Mouse (Mus musculus): ENCODE results near the gene Ube2cbp. TPM values are rescaled to one million over a fixed set of nuclear protein-coding genes. Genes with fewer than 3 reads are reported as not detected.

The Ube2cbp gene
- polyA plus RNA-seq, 1 experiment from 2014 or later: 4.7 TPM

GRCm38 (mm10) chr9:86423331-86423730 lies 41.4 kb downstream of the Ube2cbp start:
- 79% methylated on average over 4 of the region's 4 CpGs for WGBS
- H3K4me1 ChIP-seq: no peaks in the 10 kb centered on the region
- no peaks in the 10 kb centered on the region for H3K9me3 ChIP-seq
- no peak overlapping the region for H3K4me3 ChIP-seq
- no peak for ATAC-seq (ENCODE audit: extremely low read depth, insufficient number of reproducible peaks, low FRiP score, low TSS enrichment)
- H3K27ac ChIP-seq (replicated peaks): no peak overlapping the region
- H3K36me3 ChIP-seq: no peaks in the 10 kb centered on the region
- no peak overlapping the region for H3K4me2 ChIP-seq
- H3K9ac ChIP-seq: no peak overlapping the region
- H3K27me3 ChIP-seq (replicated peaks): no peaks in the 10 kb centered on the region

GRCm38 (mm10) chr9:86419366-86419765 lies 45.4 kb downstream of the Ube2cbp start:
- WGBS: 72% methylated on average over 6 of the region's 6 CpGs

GRCm38 (mm10) chr9:86417971-86418370 lies 46.8 kb downstream of the Ube2cbp start:
- Histone ChIP-seq H3K4me2 (no peak overlapping the region), H3K4me1 (no peaks in the 10 kb centered on the region), H3K4me3 (no peak overlapping the region), H3K36me3 (no peaks in the 10 kb centered on the region), H3K27ac (replicated peaks) (no peak overlapping the region), H3K9ac (no peak overlapping the region), H3K27me3 (replicated peaks) (no peaks in the 10 kb centered on the region), H3K9me3 (no peaks in the 10 kb centered on the region)
- 88% methylated on average over 1 of the region's 1 CpGs for WGBS
- no peak for ATAC-seq (ENCODE audit: extremely low read depth, insufficient number of reproducible peaks, low FRiP score, low TSS enrichment)

More at GRCm38 (mm10) chr9:86419366-86419765, 45.4 kb downstream of the Ube2cbp start:
- H3K9ac ChIP-seq: no peak overlapping the region
- no peaks in the 10 kb centered on the region for H3K27me3 ChIP-seq (replicated peaks)
- H3K4me2 ChIP-seq: no peak overlapping the region
- no peak overlapping the region for H3K27ac ChIP-seq (replicated peaks)
- H3K36me3 ChIP-seq: no peaks in the 10 kb centered on the region
- H3K4me1 ChIP-seq: no peaks in the 10 kb centered on the region
- no peak for ATAC-seq (ENCODE audit: extremely low read depth, insufficient number of reproducible peaks, low FRiP score, low TSS enrichment)
- no peak overlapping the region for H3K4me3 ChIP-seq
- no peaks in the 10 kb centered on the region for H3K9me3 ChIP-seq

GRCm38 (mm10) chr9:86395785-86396184 lies 69.0 kb downstream of the Ube2cbp start:
- Histone ChIP-seq H3K27ac (replicated peaks) (no peak overlapping the region), H3K4me3 (no peak overlapping the region), H3K36me3 (no peaks in the 10 kb centered on the region), H3K27me3 (replicated peaks) (no peaks in the 10 kb centered on the region), H3K9ac (no peak overlapping the region), H3K4me1 (peaks cover 13% of the 10 kb centered on the region), H3K9me3 (0 out of 2 replicates have a peak, but pooled peaks cover 5% of the 10 kb centered on the region), H3K4me2 (no peak overlapping the region)
- ATAC-seq (ENCODE audit: extremely low read depth, insufficient number of reproducible peaks, low FRiP score, low TSS enrichment): no peak
- WGBS: 60% methylated on average over 6 of the region's 6 CpGs

- no peaks in the 10 kb centered on the region for H3K27me3 ChIP-seq (replicated peaks)
- no peak overlapping the region for H3K4me3 ChIP-seq
- no peak overlapping the region for H3K9ac ChIP-seq
- H3K4me2 ChIP-seq: no peak overlapping the region
- 0 out of 2 replicates have a peak, but pooled peaks cover 5% of the 10 kb centered on the region for H3K9me3 ChIP-seq
- H3K27ac ChIP-seq (replicated peaks): no peak overlapping the region
- H3K4me1 ChIP-seq: peaks cover 13% of the 10 kb centered on the region
- 90% methylated on average over 1 of the region's 1 CpGs for WGBS
- no peak for ATAC-seq (ENCODE audit: extremely low read depth, insufficient number of reproducible peaks, low FRiP score, low TSS enrichment)
- H3K36me3 ChIP-seq: no peaks in the 10 kb centered on the region
Measured at GRCm38 (mm10) chr9:86395012-86395411, 69.7 kb downstream of the Ube2cbp start.

GRCm38 (mm10) chr9:86393586-86394272 lies 71.0 kb downstream of the Ube2cbp start:
- peaks cover 13% of the 10 kb centered on the region for H3K4me1 ChIP-seq
- 45% methylated on average over 8 of the region's 8 CpGs for WGBS
- H3K27me3 ChIP-seq (replicated peaks): no peaks in the 10 kb centered on the region
- no peak overlapping the region for H3K4me3 ChIP-seq
- ATAC-seq (ENCODE audit: extremely low read depth, insufficient number of reproducible peaks, low FRiP score, low TSS enrichment): no peak
- no peak overlapping the region for H3K9ac ChIP-seq
- no peak overlapping the region for H3K4me2 ChIP-seq
- H3K9me3 ChIP-seq: 0 out of 2 replicates have a peak, but pooled peaks cover 5% of the 10 kb centered on the region
- 0 out of 2 replicates have a peak overlapping the region, but pooled peaks have one; percentile 24 for H3K27ac ChIP-seq (replicated peaks)
- H3K36me3 ChIP-seq: no peaks in the 10 kb centered on the region

- H3K4me1 ChIP-seq: peaks cover 13% of the 10 kb centered on the region
- no peak overlapping the region for H3K4me2 ChIP-seq
- 0 out of 2 replicates have a peak, but pooled peaks cover 5% of the 10 kb centered on the region for H3K9me3 ChIP-seq
- H3K9ac ChIP-seq: no peak overlapping the region
- H3K36me3 ChIP-seq: no peaks in the 10 kb centered on the region
- H3K27me3 ChIP-seq (replicated peaks): no peaks in the 10 kb centered on the region
- H3K27ac ChIP-seq (replicated peaks): no peak overlapping the region
- no peak overlapping the region for H3K4me3 ChIP-seq
- no peak for ATAC-seq (ENCODE audit: extremely low read depth, insufficient number of reproducible peaks, low FRiP score, low TSS enrichment)
Measured at GRCm38 (mm10) chr9:86391467-86391866, 73.3 kb downstream of the Ube2cbp start.

GRCm38 (mm10) chr9:86390713-86391112 lies 74.0 kb downstream of the Ube2cbp start:
- H3K27ac ChIP-seq (replicated peaks): no peak overlapping the region
- peaks cover 13% of the 10 kb centered on the region for H3K4me1 ChIP-seq
- no peaks in the 10 kb centered on the region for H3K27me3 ChIP-seq (replicated peaks)
- ATAC-seq (ENCODE audit: extremely low read depth, insufficient number of reproducible peaks, low FRiP score, low TSS enrichment): no peak
- WGBS: 80% methylated on average over 2 of the region's 2 CpGs
- H3K9me3 ChIP-seq: 0 out of 2 replicates have a peak, but pooled peaks cover 5% of the 10 kb centered on the region
- H3K36me3 ChIP-seq: no peaks in the 10 kb centered on the region
- no peak overlapping the region for H3K4me2 ChIP-seq
- H3K4me3 ChIP-seq: no peak overlapping the region
- no peak overlapping the region for H3K9ac ChIP-seq

GRCm38 (mm10) chr9:86388538-86388937 lies 76.2 kb downstream of the Ube2cbp start:
- Histone ChIP-seq H3K27me3 (replicated peaks) (no peaks in the 10 kb centered on the region), H3K9me3 (peaks cover 7% of the 10 kb centered on the region; the same call in 1 of the 2 replicates), H3K4me2 (no peak overlapping the region), H3K9ac (no peak overlapping the region), H3K4me3 (no peak overlapping the region), H3K27ac (replicated peaks) (no peak overlapping the region), H3K4me1 (peaks cover 7% of the 10 kb centered on the region), H3K36me3 (no peaks in the 10 kb centered on the region)
- WGBS: 54% methylated on average over 4 of the region's 4 CpGs
- no peak for ATAC-seq (ENCODE audit: extremely low read depth, insufficient number of reproducible peaks, low FRiP score, low TSS enrichment)

GRCm38 (mm10) chr9:86376923-86377322 lies 87.8 kb downstream of the Ube2cbp start:
- Histone ChIP-seq H3K9ac (no peak overlapping the region), H3K4me3 (no peak overlapping the region), H3K36me3 (no peaks in the 10 kb centered on the region), H3K4me1 (no peaks in the 10 kb centered on the region), H3K9me3 (no peaks in the 10 kb centered on the region), H3K27me3 (replicated peaks) (no peaks in the 10 kb centered on the region), H3K4me2 (no peak overlapping the region), H3K27ac (replicated peaks) (no peak overlapping the region)
- 67% methylated on average over 2 of the region's 2 CpGs for WGBS
- ATAC-seq (ENCODE audit: extremely low read depth, insufficient number of reproducible peaks, low FRiP score, low TSS enrichment): no peak

- H3K27me3 ChIP-seq (replicated peaks): no peaks in the 10 kb centered on the region
- no peak for ATAC-seq (ENCODE audit: extremely low read depth, insufficient number of reproducible peaks, low FRiP score, low TSS enrichment)
- H3K4me3 ChIP-seq: no peak overlapping the region
- H3K9me3 ChIP-seq: no peaks in the 10 kb centered on the region
- H3K27ac ChIP-seq (replicated peaks): no peak overlapping the region
- H3K9ac ChIP-seq: no peak overlapping the region
- WGBS: 70% methylated on average over 12 of the region's 12 CpGs
- no peaks in the 10 kb centered on the region for H3K36me3 ChIP-seq
- H3K4me1 ChIP-seq: 0 out of 2 replicates have a peak, but pooled peaks cover 2% of the 10 kb centered on the region
- H3K4me2 ChIP-seq: no peak overlapping the region
Measured at GRCm38 (mm10) chr9:86372783-86373567, 91.8 kb downstream of the Ube2cbp start.

All from heart, embryonic 13.5 days (tissue).